Mouse (Mus musculus) neural tube, embryonic 13.5 days (tissue): Measurements from ENCODE around the gene Vars2. TPM values are rescaled to one million over a fixed set of nuclear protein-coding genes. Genes with fewer than 3 reads are reported as not detected.

Source experiments
- ATAC-seq: fragments of 200-750 bp; cut with Nextera tagmentation; 2 replicates; pipeline ENCODE4 v1.8.0; 2017; ENCODE audit warnings: low read depth, mild to moderate bottlenecking, moderate TSS enrichment, moderate library complexity
- H3K27ac ChIP-seq: fragments of 300-500 bp; sonication (generic); replicated peaks from 2 replicates; pipeline ENCODE4 v1.5.1; 2015; ENCODE audit warnings: moderate library complexity, mild to moderate bottlenecking, inconsistent platforms
- H3K27me3 ChIP-seq: fragments of 300-500 bp; sonication (generic); 2 replicates; pipeline ENCODE4 v1.6.1; 2015; ENCODE audit warnings: mild to moderate bottlenecking, inconsistent platforms
- H3K36me3 ChIP-seq: fragments of 300-500 bp; sonication (generic); 2 replicates; pipeline ENCODE4 v1.6.1; 2015; ENCODE audit warnings: mild to moderate bottlenecking, inconsistent platforms
- H3K4me1 ChIP-seq: fragments of 300-500 bp; sonication (generic); replicated peaks from 2 replicates; pipeline ENCODE4 v1.6.1; 2015; ENCODE audit warnings: inconsistent platforms
- H3K4me2 ChIP-seq: fragments of 300-500 bp; sonication (generic); 2 replicates; pipeline ENCODE4 v1.6.1; 2015; ENCODE audit warnings: inconsistent platforms, mild to moderate bottlenecking, moderate library complexity
- H3K4me3 ChIP-seq: fragments of 300-500 bp; sonication (generic); 2 replicates; pipeline ENCODE4 v1.5.1; 2015; ENCODE audit warnings: mild to moderate bottlenecking, inconsistent platforms
- H3K9ac ChIP-seq: fragments of 300-500 bp; sonication (generic); 2 replicates; pipeline ENCODE4 v1.6.1; 2015; ENCODE audit warnings: moderate library complexity, mild to moderate bottlenecking, inconsistent platforms
- H3K9me3 ChIP-seq: fragments of 300-500 bp; sonication (generic); 2 replicates; pipeline ENCODE4 v1.6.1; 2016; ENCODE audit warnings: inconsistent platforms
- WGBS: fragments of 180-500 bp; shearing (Covaris S2); methylation state at CpG from one replicate; pipeline ENCODE4 v1.1.7; 2015; 5-methylcytosine and 5-hydroxymethylcytosine counted together
- polyA plus RNA-seq: library from polyadenylated mRNA; unstranded; fragments of >200 nt; fragmentation: Nextera tagmentation; extraction: Ambion mirVana; gene quantifications from 2 replicates; pipeline ENCODE4 v1.2.1, GENCODE M21; 2015

Vars2 gene
- polyA plus RNA-seq, 1 experiment from 2014 or later, result 10.6 TPM

DNA sequence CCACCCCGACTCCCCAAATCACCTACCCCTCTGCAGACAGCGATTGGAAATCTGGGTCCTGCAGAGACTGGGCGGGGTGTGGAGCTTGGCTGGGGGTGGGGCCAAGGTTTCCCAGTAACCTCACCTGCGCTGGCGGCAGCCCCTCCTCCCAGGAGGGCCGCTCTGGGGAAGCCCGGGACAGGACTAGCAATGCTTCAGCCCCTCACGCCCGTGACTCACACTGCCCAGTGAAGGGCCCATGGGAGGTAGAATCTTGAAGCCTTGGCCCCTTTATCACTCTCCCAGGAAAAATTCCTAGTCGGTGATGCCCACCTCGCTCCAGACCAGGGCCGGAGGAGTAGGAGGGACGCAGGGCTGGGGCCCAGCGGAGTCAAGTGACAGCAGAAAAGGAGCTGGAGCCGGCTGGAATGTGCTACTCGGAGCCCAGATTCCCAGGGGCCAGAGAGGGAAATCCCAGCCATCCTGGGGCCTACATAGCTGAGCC is 34.6 kb upstream of the Vars2 start:
- no peaks in the 10 kb centered on the region for H3K36me3 ChIP-seq
- no peaks in the 10 kb centered on the region for H3K27me3 ChIP-seq
- peaks cover 72% of the 10 kb centered on the region for H3K4me1 ChIP-seq
- peak overlapping the region; percentile 97 for H3K9ac ChIP-seq
- peak overlapping the region; percentile 64 for H3K4me2 ChIP-seq
- no peak for ATAC-seq
- peak overlapping the region; percentile 98 for H3K27ac ChIP-seq
- WGBS, result 2% methylated on average over 16 of the region's 16 CpGs
- H3K9me3 ChIP-seq, result no peaks in the 10 kb centered on the region
- H3K4me3 ChIP-seq, result peak overlapping the region; percentile 79

DNA sequence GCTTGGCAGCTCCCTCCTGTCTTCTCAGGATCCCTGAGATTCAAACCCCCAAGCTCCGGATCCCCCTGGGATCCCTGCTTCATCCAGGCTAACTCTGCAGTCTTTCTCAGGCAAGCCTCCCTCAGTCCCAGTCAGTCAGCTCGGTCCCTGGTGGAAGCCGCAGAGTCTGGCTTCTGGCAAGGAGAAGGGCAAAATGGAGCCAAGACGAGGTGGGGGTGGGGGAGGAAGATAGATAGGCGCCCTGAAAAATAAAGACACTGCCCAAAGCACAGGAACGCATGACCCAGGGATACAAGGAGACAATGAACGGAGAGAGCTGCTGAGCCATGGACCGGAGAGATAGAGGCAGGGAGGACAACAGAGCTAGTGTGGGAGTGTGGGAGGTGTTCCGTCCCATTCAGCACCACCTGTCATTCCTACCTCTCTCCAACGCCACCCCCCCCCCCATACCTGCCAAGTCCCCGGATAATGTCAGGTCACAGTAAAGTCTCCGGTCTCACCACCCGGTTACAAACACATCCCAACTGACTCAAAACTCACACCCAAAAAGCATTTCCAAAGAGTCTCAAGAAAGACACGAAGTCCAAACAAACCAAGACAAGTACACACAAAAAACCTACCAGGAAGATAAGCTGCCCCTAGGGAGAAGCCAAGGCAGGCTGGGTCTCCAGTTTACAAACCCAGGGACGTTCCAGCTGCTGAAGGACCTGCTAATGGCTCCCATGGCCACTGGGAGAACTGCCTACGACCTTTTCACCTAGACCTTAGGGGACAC is 34.0 kb upstream of the Vars2 start:
- Histone ChIP-seq H3K27ac (peak overlapping the region; percentile 98), H3K36me3 (no peaks in the 10 kb centered on the region), H3K9ac (peak overlapping the region; percentile 97), H3K9me3 (no peaks in the 10 kb centered on the region), H3K4me2 (peak overlapping the region; percentile 64), H3K27me3 (no peaks in the 10 kb centered on the region), H3K4me3 (peak overlapping the region; percentile 79), H3K4me1 (peaks cover 79% of the 10 kb centered on the region)
- under 1% methylated on average over 16 of the region's 16 CpGs for WGBS
- no peak for ATAC-seq

DNA sequence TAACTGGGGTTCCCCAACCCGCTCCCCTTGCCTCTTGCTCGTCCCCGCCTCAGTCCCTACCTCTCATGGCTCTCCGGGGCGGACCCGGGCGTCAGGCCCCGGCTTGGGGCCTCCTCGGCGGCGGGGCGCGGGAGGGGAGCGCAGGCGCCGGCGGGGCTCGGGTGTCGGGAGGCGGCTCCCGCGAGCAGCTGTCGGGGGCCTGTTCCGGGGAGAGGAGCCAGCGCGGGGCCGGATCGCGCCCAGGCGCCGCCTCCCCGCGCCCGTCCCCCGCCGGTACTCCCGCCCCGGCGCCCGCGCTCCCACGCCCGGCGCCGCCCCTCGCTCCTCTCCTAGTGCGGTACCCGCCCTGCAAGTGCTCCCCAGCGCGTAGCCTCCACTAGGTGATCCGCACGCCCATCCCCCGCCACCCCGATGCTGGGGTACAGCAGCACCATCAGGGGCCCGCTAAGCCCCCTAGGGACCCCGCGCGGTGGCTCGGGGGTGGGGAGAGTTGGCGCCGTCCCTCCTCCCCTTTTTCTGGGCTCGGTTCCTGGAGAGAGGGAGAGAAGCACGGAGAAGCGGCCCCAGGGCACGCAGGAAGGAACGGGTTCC is 33.1 kb upstream of the Vars2 start:
- Histone ChIP-seq H3K27ac (peak overlapping the region; percentile 98), H3K9ac (peak overlapping the region; percentile 97), H3K4me1 (peaks cover 79% of the 10 kb centered on the region), H3K4me2 (peak overlapping the region; percentile 64), H3K27me3 (no peaks in the 10 kb centered on the region), H3K9me3 (no peaks in the 10 kb centered on the region), H3K4me3 (peak overlapping the region; percentile 79), H3K36me3 (peaks cover 1% of the 10 kb centered on the region)
- ATAC-seq, result peak; percentile 44
- WGBS, result under 1% methylated on average over 43 of the region's 66 CpGs

DNA sequence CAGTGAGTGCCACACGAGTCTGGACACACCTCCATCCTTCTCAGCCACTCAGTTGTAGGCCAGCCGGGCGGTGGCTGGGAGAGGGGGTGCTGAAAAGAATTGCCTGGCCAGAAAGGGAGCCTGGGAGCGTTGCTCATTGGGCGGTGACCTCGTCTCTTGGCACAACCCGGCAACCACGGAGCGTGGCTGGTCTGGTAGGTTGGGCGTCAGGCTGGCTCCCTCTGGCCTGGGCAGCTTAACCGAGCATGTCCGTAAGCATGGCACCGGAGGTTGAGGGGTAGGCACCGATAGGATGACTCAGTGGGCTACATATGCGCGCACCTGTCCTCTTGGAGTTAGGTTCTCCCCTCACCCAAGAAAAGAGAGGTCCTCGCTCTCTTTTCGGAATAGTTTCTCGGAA is 32.5 kb upstream of the Vars2 start:
- peaks cover 73% of the 10 kb centered on the region for H3K4me1 ChIP-seq

DNA sequence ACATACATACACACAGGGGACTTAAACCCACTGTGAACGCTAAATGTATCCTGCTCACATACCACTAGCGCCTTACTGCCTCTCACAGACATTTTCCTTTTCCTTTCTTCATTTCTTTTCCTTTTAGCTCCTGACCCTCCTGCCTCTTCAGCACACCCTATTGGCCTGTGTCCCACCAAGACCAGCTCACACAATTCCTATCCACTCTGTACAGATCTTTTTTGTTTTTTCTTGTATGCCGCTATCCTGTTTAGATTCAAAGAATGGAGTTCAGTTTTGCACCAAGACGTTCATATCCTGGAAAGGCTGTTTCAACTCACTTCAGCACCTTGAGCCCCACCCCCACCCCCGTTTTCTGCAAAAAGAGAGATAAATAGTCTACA is 31.1 kb upstream of the Vars2 start:
- peak overlapping the region; percentile 77 for H3K9ac ChIP-seq
- H3K4me3 ChIP-seq, result peak overlapping the region; percentile 79
- ATAC-seq, result no peak
- peak overlapping the region; percentile 64 for H3K4me2 ChIP-seq
- no peaks in the 10 kb centered on the region for H3K9me3 ChIP-seq
- peak overlapping the region; percentile 98 for H3K27ac ChIP-seq
- WGBS, result 25% methylated on average over 5 of the region's 5 CpGs
- peaks cover 59% of the 10 kb centered on the region for H3K4me1 ChIP-seq
- H3K36me3 ChIP-seq, result peaks cover 13% of the 10 kb centered on the region
- no peaks in the 10 kb centered on the region for H3K27me3 ChIP-seq

More for the DNA sequence above, 32.5 kb upstream of the Vars2 start:
- Histone ChIP-seq H3K4me2 (peak overlapping the region; percentile 64), H3K4me3 (peak overlapping the region; percentile 79), H3K9me3 (no peaks in the 10 kb centered on the region), H3K36me3 (peaks cover 7% of the 10 kb centered on the region), H3K27me3 (no peaks in the 10 kb centered on the region), H3K9ac (peak overlapping the region; percentile 97), H3K27ac (peak overlapping the region; percentile 98)
- no peak for ATAC-seq
- 2% methylated on average over 19 of the region's 19 CpGs for WGBS

DNA sequence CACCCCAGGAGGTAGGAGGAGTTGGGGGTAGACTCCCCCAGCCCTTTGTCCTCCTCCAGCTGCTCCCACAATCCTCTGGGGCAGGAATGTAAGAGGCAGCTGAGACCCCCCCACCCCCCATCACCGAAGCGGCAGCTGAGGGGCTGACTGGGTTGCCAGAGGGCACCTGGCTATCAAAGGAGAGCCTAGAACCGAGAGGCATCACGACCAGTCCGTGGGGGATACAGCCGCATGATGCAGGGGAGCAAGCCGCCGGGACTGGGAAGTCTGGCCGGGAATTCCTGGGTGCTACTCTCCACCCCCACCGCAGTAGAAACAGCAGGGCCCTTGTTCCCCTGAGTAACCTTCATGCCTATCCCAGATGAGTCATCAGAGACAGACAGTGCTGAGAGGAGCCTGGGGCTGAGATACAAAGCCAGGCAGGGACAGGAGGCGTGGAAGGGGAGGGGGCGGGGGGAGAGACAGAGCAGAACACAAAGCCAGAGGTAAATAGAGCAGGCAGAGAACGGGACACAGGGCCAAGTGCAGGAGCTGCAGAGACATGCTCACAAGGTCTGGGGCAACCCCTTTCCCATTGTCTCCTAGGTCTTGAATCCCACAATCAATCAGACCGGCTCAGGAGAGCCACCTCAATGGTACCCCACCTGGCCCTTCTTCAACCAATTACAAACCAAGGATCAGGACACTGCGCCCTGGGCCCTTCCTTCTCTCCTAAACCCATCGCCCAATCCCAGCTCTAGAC is 30.5 kb upstream of the Vars2 start:
- Histone ChIP-seq H3K9ac (peak overlapping the region; percentile 77), H3K4me1 (peaks cover 59% of the 10 kb centered on the region), H3K9me3 (no peaks in the 10 kb centered on the region), H3K4me2 (peak overlapping the region; percentile 64), H3K27me3 (no peaks in the 10 kb centered on the region), H3K4me3 (peak overlapping the region; percentile 79), H3K36me3 (peaks cover 19% of the 10 kb centered on the region), H3K27ac (peak overlapping the region; percentile 98)
- WGBS, result 4% methylated on average over 16 of the region's 16 CpGs
- peak; percentile 76 for ATAC-seq

DNA sequence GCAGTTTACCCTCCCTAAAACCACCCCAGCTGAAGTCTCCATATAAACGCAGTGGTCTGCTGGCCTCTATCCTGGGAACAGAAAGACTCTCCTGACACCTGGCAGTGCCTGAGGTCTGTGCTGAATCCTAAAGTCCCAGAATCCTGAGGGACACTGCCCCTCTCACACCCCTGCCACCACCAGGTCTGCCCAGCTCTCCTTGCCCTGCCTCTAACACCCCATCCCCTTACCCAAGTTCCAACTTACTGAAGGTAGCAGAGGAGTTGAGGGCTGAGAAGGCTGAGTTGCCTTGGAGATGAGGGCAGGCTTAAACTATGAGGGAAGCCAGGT is 30.0 kb upstream of the Vars2 start:
- WGBS, result 4% methylated on average over 1 of the region's 1 CpGs

DNA sequence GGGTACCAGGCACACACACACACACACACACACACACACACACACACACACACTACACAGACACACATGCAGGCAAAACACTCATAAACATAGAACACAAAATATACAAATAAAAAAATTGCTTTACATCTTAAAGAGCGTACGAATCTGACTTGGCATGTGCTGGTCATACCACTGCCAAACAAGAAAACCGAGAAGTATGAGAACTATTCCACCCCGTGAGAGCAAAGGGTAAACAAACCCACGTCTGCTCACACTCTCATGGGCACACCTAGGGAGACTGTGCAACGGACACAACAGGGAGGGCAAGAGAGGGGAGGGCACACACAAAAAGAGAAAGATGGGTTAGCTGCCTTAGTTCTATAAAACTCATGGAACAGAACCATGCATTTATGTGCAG is 29.3 kb upstream of the Vars2 start:
- 61% methylated on average over 6 of the region's 6 CpGs for WGBS
- peak overlapping the region; percentile 64 for H3K4me2 ChIP-seq
- peak overlapping the region; percentile 77 for H3K9ac ChIP-seq
- peaks cover 31% of the 10 kb centered on the region for H3K36me3 ChIP-seq
- H3K27ac ChIP-seq, result peak overlapping the region; percentile 98
- no peaks in the 10 kb centered on the region for H3K27me3 ChIP-seq
- ATAC-seq, result no peak
- no peaks in the 10 kb centered on the region for H3K9me3 ChIP-seq
- peak overlapping the region; percentile 79 for H3K4me3 ChIP-seq
- peaks cover 48% of the 10 kb centered on the region for H3K4me1 ChIP-seq

More for the DNA sequence above, 30.0 kb upstream of the Vars2 start:
- ATAC-seq, result no peak
- Histone ChIP-seq H3K4me1 (peaks cover 55% of the 10 kb centered on the region), H3K27me3 (no peaks in the 10 kb centered on the region), H3K27ac (peak overlapping the region; percentile 98), H3K9me3 (no peaks in the 10 kb centered on the region), H3K4me2 (peak overlapping the region; percentile 64), H3K4me3 (peak overlapping the region; percentile 79), H3K9ac (peak overlapping the region; percentile 77), H3K36me3 (peaks cover 24% of the 10 kb centered on the region)

DNA sequence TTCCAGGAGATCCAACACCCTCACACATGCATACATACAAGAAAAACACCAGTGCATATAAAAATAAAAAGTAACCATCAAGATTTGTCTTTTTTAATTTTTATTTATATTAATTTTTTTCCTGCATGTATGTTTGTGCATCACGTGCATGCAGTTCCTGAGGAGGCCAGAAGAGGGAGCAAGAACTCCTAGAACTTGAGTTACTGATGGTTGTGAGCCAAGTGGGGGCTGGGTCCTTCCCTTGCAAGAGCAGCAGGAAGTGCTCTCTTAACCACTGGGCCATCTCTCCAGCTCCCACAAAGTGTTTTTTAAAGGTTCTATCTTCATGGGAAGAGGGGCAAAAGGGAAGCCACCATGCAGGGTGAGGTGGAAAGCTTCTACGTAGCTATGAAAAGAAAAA is 27.9 kb upstream of the Vars2 start:
- H3K36me3 ChIP-seq, result peaks cover 45% of the 10 kb centered on the region
- 97% methylated on average over 2 of the region's 2 CpGs for WGBS
- no peak overlapping the region for H3K9ac ChIP-seq
- H3K27me3 ChIP-seq, result no peaks in the 10 kb centered on the region
- H3K9me3 ChIP-seq, result no peaks in the 10 kb centered on the region
- H3K4me2 ChIP-seq, result no peak overlapping the region
- ATAC-seq, result no peak
- H3K4me3 ChIP-seq, result no peak overlapping the region
- no peak overlapping the region for H3K27ac ChIP-seq
- H3K4me1 ChIP-seq, result peaks cover 42% of the 10 kb centered on the region

DNA sequence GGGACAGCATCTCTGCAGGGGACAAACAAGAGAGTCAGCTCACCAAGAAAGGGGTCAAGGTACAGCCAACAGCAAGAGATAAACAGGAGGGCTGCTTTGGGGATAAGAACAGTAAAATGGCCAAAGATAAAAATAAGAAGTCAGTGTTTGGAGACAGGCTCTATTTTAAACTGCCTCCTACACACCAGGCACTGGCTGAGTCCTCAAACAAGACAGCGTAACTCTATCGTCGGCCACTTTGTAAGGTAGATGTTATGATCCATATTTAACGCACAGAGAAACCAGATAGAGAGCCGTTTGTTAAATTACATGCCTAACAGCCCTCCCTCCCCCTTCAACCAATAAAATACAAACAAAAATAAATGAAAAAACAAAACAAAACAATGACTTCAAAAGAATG is 26.5 kb upstream of the Vars2 start:
- Histone ChIP-seq H3K27ac (no peak overlapping the region), H3K4me1 (peaks cover 31% of the 10 kb centered on the region), H3K4me2 (no peak overlapping the region), H3K36me3 (peaks cover 59% of the 10 kb centered on the region), H3K27me3 (no peaks in the 10 kb centered on the region), H3K9me3 (no peaks in the 10 kb centered on the region), H3K4me3 (no peak overlapping the region), H3K9ac (no peak overlapping the region)
- no peak for ATAC-seq
- WGBS, result 92% methylated on average over 5 of the region's 5 CpGs

DNA sequence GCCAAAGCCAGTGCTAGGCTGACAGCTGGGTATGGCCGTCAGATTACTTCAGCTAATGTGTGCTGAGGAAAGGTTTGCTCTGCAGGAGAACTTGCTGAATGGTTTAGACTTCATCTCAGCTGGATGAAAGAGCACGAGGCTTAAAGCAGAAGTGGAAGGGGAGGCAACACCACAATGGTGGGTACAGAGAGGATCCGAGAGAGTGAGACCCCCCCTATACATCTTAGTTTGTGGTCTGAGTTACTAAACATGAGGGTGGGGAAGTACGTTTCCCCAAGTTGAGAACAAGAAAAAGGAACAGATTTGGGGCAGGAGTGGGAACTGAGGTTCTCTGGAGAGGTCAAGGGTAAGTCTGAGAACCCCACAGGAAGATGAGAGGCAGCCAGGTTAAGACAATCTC is 25.0 kb upstream of the Vars2 start:
- peaks cover 74% of the 10 kb centered on the region for H3K36me3 ChIP-seq
- no peaks in the 10 kb centered on the region for H3K27me3 ChIP-seq
- no peak overlapping the region for H3K4me2 ChIP-seq
- no peaks in the 10 kb centered on the region for H3K9me3 ChIP-seq
- 84% methylated on average over 4 of the region's 4 CpGs for WGBS
- H3K9ac ChIP-seq, result no peak overlapping the region
- no peak for ATAC-seq
- peaks cover 16% of the 10 kb centered on the region for H3K4me1 ChIP-seq
- no peak overlapping the region for H3K4me3 ChIP-seq
- no peak overlapping the region for H3K27ac ChIP-seq

DNA sequence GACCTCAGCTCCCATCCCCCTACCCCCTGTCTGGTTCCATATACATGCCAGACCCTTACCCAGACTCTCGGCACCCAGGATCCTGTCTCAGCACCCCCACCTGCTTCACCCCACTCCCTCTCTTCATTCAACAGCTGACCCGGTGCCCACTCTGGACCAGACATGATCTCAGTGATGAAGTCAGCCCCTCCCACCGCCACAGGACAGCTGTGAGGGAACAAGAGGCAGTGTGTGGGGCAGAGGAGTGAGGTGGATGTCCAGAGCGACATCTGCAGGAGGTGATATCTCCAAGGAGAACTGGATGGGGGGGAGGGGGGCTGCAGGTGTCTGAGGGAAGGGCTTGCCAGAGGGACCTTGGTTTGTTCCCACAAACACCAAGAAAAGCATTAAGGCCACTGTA is 24.4 kb upstream of the Vars2 start:
- peaks cover 10% of the 10 kb centered on the region for H3K4me1 ChIP-seq
- peaks cover 80% of the 10 kb centered on the region for H3K36me3 ChIP-seq
- no peak overlapping the region for H3K9ac ChIP-seq
- H3K4me3 ChIP-seq, result no peak overlapping the region
- H3K4me2 ChIP-seq, result no peak overlapping the region
- H3K27me3 ChIP-seq, result no peaks in the 10 kb centered on the region
- H3K9me3 ChIP-seq, result no peaks in the 10 kb centered on the region
- 81% methylated on average over 4 of the region's 4 CpGs for WGBS
- H3K27ac ChIP-seq, result no peak overlapping the region
- no peak for ATAC-seq
